Mouse (Mus musculus) gastrocnemius, postnatal 10 days (tissue): Measurements from ENCODE around the gene Sag. TPM values are rescaled to one million over a fixed set of nuclear protein-coding genes. Genes with fewer than 3 reads are reported as not detected.

ENCODE experiments used
- total RNA-seq, 2 experiments: library from RNA; stranded (reverse); gene quantifications; 2 replicates each; pipeline ENCODE4 v1.2.3; 2021

The Sag gene
- total RNA-seq, 2 experiments from 2014 or later, result 0.14 to 0.32 TPM

Other genes starting within 250 kb of the Sag start
- 1 to 10 TPM in 1 of 2 experiments, under 1 TPM in 1; 0.82 to 1.3 TPM for gene Ngef, start 229.8 kb upstream of the Sag start, total RNA-seq
- gene Inpp5d, start 183.4 kb upstream of the Sag start, total RNA-seq, result 10 to 100 TPM in 1 of 2 experiments, 1 to 10 TPM in 1; 7.1 to 14.8 TPM
- gene Atg16l1, start 47.8 kb upstream of the Sag start, total RNA-seq, result 10 to 100 TPM; 16.2 to 20.9 TPM
- 10 to 100 TPM; 37.5 to 44.6 TPM for gene Dgkd, start 49.6 kb downstream of the Sag start, total RNA-seq
- gene Usp40, start 204.9 kb downstream of the Sag start, total RNA-seq, result 10 to 100 TPM; 13.0 to 20.0 TPM